Mouse (Mus musculus): ENCODE measurements around the gene Bloc1s3. TPM values are rescaled to one million over a fixed set of nuclear protein-coding genes. Genes with fewer than 3 reads are reported as not detected.
A peak's percentile ranks its signal among the peaks of the same experiment; 100 is the strongest.

Gene Bloc1s3
- polyA plus RNA-seq, 1 experiment from 2014 or later, result 5.4 TPM

DNA sequence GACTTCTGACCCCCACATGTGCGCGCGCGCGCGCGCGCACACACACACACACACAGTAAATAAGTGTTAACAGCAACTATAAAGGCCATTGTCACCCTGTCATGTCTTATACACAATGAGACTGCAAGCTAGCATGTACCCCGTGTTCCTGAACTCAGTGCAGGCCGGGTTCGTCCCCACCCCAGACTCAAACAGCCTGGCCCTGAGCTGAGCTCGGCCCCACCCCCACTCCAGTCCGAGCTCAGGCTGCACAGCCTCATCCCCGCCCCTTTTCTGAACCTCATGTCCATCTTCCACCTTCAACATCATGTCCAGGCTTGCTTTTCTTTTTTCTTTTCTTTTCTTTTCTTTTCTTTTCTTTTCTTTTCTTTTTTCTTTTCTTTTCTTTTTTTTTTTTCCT lies 37.9 kb downstream of the Bloc1s3 start:
- Histone ChIP-seq H3K9me3 (no peaks in the 10 kb centered on the region), H3K27me3 (peaks cover 77% of the 10 kb centered on the region), H3K36me3 (no peaks in the 10 kb centered on the region), H3K4me3 (no peak overlapping the region), H3K27ac (replicated peaks) (no peak overlapping the region), H3K9ac (replicated peaks) (no peak overlapping the region), H3K4me1 (peaks cover 11% of the 10 kb centered on the region; the same call in 1 of the 2 replicates), H3K4me2 (replicated peaks) (no peak overlapping the region)
- 11% methylated on average over 14 of the region's 14 CpGs for WGBS
- ATAC-seq (replicated peaks), result no peak

DNA sequence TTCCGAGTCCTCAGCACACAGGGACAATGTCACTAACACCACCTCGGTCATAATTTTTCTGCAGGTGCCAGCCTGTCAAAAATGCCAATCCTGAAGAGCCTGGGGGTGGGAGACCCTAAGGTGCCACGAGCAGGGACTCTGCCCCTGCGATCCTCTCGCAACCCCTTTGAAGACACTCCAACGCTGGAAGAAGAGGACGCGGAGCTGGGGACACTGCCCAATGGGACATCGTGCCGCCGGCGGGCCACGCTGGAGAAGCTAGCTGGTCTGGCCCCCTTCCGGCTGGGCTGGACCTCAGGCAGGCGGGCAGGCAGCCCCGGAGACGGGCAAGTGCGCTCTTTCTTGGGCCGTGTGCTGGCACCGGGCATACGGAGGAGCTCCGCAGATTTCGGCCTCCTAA lies 38.8 kb downstream of the Bloc1s3 start:
- peaks cover 75% of the 10 kb centered on the region for H3K27me3 ChIP-seq
- H3K4me2 ChIP-seq (replicated peaks), result no peak overlapping the region
- 21% methylated on average over 23 of the region's 23 CpGs for WGBS
- H3K9me3 ChIP-seq, result no peaks in the 10 kb centered on the region
- no peak overlapping the region for H3K9ac ChIP-seq (replicated peaks)
- H3K4me1 ChIP-seq, result peaks cover 7% of the 10 kb centered on the region; the same call in 1 of the 2 replicates
- H3K36me3 ChIP-seq, result no peaks in the 10 kb centered on the region
- no peak for ATAC-seq (replicated peaks)
- no peak overlapping the region for H3K4me3 ChIP-seq
- no peak overlapping the region for H3K27ac ChIP-seq (replicated peaks)

DNA sequence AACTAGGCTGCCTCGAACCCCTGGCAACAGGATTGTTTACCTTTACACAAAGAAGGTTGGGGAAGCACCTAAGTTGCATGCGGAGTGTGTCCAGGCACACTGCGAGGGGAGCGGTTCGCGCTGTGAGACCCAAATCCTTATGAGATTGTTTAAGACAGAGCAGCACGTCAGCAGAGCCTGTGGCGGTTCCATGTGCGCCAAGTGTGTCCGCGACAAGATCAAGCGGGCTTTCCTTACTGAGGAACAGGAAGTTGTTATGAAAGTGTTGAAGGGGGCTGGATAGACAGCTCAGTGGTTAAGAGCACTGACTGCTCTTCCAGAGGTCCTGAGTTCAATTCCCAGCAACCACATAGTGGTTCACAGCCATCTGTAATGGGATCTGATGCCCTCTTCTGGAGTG lies 39.9 kb downstream of the Bloc1s3 start:
- ATAC-seq (replicated peaks), result no peak
- WGBS, result 71% methylated on average over 12 of the region's 12 CpGs
- H3K9ac ChIP-seq (replicated peaks), result no peak overlapping the region
- no peak overlapping the region for H3K27ac ChIP-seq (replicated peaks)
- H3K4me1 ChIP-seq, result no peaks in the 10 kb centered on the region
- no peak overlapping the region for H3K4me3 ChIP-seq
- H3K4me2 ChIP-seq (replicated peaks), result no peak overlapping the region
- no peaks in the 10 kb centered on the region for H3K36me3 ChIP-seq
- H3K9me3 ChIP-seq, result no peaks in the 10 kb centered on the region
- peaks cover 70% of the 10 kb centered on the region for H3K27me3 ChIP-seq

DNA sequence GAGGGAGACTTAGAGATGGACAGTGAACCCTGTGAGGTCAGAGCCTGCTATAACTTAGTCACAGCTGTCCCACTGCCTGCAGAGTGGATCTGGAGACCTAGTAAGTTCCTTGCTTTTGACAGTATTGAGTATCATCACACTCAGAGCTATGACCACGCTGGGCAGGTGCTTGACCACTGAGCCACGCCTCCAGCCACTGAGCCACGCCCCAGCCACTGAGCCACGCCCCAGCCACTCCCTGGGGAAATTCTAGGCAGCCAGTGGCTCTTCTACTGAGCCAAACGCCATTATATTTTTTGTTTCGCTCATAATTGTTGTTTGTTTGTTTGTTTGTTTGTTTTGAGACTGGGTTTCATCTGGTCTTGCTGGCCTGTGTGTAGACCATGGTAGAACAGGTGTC lies 40.5 kb downstream of the Bloc1s3 start:
- H3K4me1 ChIP-seq, result no peaks in the 10 kb centered on the region
- no peak overlapping the region for H3K4me3 ChIP-seq
- H3K9ac ChIP-seq (replicated peaks), result no peak overlapping the region
- H3K27ac ChIP-seq (replicated peaks), result no peak overlapping the region
- H3K4me2 ChIP-seq (replicated peaks), result no peak overlapping the region
- 40% methylated on average over 6 of the region's 6 CpGs for WGBS
- ATAC-seq (replicated peaks), result no peak
- peaks cover 63% of the 10 kb centered on the region for H3K27me3 ChIP-seq
- H3K36me3 ChIP-seq, result no peaks in the 10 kb centered on the region
- no peaks in the 10 kb centered on the region for H3K9me3 ChIP-seq

DNA sequence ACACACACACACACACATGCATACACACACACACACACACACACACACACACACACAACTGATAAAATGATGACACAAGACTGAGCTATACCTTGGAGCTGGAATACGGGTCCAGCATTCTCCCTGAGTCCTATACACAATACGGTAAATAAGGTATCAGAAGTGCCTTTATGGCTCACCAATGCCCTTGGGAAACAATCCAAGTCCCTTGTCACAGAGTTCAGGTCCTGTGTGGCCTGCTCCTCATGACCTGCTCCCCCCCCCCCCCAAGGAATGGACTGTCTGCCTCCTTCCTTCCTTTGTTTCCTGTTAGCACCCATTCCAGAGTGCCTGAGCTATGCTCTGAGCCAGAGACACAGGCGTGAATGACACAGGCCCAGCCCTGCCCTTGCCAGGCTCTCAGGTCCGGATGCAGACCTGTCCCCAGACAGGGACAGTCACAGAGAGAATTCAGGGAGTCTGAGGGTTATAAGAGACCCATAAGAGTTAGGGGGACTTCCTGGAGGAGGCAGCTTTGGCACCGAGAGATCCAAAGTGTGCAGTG lies 41.5 kb downstream of the Bloc1s3 start:
- Histone ChIP-seq H3K4me3 (no peak overlapping the region), H3K27me3 (peaks cover 54% of the 10 kb centered on the region), H3K9ac (replicated peaks) (no peak overlapping the region), H3K36me3 (no peaks in the 10 kb centered on the region), H3K27ac (replicated peaks) (no peak overlapping the region), H3K4me1 (no peaks in the 10 kb centered on the region), H3K9me3 (no peaks in the 10 kb centered on the region), H3K4me2 (replicated peaks) (no peak overlapping the region)
- WGBS, result 63% methylated on average over 5 of the region's 5 CpGs
- ATAC-seq (replicated peaks), result no peak

DNA sequence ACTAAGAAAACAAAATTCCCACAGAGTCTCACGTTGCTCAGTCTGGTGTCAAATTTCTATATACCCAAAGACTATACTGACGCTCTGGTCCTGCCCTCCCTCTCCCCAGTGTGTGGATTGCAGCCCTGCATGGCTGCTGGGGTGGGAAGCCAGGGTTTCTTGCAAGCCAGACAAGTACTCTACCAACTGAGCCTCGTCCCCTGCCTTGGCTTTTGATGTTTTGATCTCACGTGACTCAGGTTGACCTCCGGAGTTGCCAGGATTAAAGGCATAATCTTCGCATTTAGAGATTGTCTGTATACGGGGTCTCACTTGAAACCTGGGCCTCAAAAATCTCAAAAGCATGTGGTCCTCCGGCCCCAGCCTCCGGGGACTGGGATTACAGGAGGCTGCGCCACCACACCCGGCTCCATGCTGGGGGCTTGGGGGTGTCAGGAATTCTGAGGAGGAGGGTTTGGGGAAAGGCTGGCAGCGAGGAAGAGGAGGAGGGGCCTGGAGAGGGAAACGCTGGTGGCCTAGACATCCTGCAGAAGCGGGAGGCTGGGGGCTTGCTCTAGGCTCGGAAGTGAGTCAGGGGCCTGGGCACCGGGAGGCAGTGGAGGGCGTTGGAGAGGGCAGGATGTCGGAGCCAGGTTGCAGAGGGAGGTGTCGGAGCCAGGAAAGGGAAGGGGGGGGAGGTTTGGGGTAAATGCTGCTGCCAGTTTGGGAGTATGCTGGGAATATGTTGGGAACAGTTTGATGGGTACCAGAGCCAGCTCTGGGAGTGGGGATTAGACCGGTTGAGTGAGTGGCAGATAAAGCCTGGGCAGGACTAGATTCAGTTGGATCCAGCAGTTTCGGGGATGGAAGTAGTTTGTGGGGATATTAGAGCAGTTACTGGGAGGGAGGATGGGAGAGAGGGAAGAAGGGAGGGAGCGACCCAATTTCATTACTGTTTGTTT lies 43.5 kb downstream of the Bloc1s3 start:
- WGBS, result 6% methylated on average over 22 of the region's 22 CpGs
- ATAC-seq (replicated peaks), result peak; percentile 24; the same call in 1 of the 2 replicates
- peaks cover 35% of the 10 kb centered on the region for H3K27me3 ChIP-seq

DNA sequence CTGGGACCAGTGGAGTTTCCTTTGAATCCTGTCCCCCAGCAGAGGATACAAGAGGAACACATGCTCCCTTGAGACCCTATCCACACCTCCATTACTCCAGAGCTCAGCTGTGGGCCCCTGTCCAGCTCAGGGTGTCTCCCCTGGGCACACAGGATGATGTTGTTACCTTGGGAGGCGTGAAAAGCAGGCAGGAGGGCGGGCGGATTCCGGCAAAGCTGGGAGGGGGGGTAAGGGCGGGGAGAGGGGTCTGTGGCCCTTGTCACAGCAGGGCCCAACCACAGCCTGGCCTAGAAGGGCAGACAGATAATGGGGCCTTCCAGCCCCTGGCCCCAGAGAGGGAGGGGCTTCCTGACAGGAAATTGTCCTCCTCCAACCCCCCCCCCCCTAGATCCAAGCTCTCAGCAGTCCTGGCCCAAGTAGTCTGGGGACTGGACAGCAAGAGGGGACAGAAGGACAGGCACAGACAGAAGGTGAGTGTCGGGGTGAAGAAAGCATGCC lies 45.2 kb downstream of the Bloc1s3 start, which contains the start of gene Exoc3l2:
Exoc3l2 (plus strand) TSS at position 448 of the 498 bp plus-strand sequence.
- Histone ChIP-seq H3K9me3 (no peaks in the 10 kb centered on the region), H3K36me3 (no peaks in the 10 kb centered on the region), H3K4me3 (no peak within 1 kb of the TSS), H3K9ac (replicated peaks) (no peak within 1 kb of the TSS), H3K27ac (replicated peaks) (no peak within 1 kb of the TSS), H3K4me1 (peaks cover 7% of the 10 kb centered on the region), H3K27me3 (peaks cover 21% of the 10 kb centered on the region), H3K4me2 (replicated peaks) (no peak within 1 kb of the TSS)
- ATAC-seq (replicated peaks), result no peak
- WGBS, result 24% methylated on average over 6 of the region's 6 CpGs

More for the DNA sequence above, 43.5 kb downstream of the Bloc1s3 start:
- Histone ChIP-seq H3K9me3 (no peaks in the 10 kb centered on the region), H3K4me1 (peaks cover 3% of the 10 kb centered on the region), H3K36me3 (no peaks in the 10 kb centered on the region), H3K4me3 (peak overlapping the region; percentile 9; the same call in 1 of the 2 replicates), H3K4me2 (replicated peaks) (peak overlapping the region; percentile 16; the same call in 1 of the 2 replicates), H3K9ac (replicated peaks) (0 out of 2 replicates have a peak overlapping the region, but pooled peaks have one; percentile 3), H3K27ac (replicated peaks) (no peak overlapping the region)

DNA sequence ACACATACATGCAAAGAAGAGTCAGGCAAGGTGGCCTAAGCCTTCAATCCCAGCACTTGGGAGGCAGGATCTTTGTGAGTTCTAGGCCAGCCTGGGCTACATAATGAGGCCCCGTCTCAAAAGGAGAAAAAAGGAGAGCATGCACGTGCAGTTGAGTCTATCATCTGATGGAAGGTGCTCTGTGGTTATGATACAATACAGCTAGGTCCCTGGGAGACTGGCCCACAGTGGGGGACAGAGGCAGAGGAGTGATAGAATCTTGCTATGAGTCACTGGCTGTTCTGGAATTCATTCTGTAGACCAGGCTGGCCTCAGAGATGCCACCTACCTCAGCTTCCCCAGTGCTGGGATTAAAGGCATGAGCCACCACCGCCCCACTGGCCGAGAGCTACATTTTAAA lies 45.7 kb downstream of the Bloc1s3 start:
- H3K4me3 ChIP-seq, result no peak overlapping the region
- H3K9me3 ChIP-seq, result no peaks in the 10 kb centered on the region
- H3K4me1 ChIP-seq, result peaks cover 10% of the 10 kb centered on the region
- ATAC-seq (replicated peaks), result no peak
- peaks cover 18% of the 10 kb centered on the region for H3K27me3 ChIP-seq
- WGBS, result 70% methylated on average over 4 of the region's 4 CpGs
- no peak overlapping the region for H3K4me2 ChIP-seq (replicated peaks)
- H3K27ac ChIP-seq (replicated peaks), result no peak overlapping the region
- H3K36me3 ChIP-seq, result no peaks in the 10 kb centered on the region
- no peak overlapping the region for H3K9ac ChIP-seq (replicated peaks)

DNA sequence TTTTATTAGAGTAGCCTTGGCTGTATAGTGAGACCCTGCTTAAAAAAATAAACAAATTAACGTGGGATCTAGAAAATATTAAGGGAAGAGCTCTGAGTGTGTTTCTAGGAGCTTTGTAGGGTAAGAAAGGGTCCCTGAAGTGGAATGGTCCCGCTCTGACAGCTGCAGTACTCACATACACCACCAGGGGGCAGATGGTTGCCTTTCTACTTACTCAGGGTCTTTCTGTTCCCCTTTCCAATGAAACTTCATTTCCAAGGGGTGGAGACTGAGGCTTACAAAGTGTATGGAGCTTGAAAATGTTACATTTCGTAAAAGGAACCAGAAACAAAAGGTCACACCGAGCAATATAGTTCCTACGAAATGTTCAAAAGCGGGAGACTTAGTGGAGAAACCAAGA lies 46.7 kb downstream of the Bloc1s3 start:
- Histone ChIP-seq H3K27ac (replicated peaks) (no peak overlapping the region), H3K9me3 (no peaks in the 10 kb centered on the region), H3K4me2 (replicated peaks) (no peak overlapping the region), H3K27me3 (peaks cover 12% of the 10 kb centered on the region), H3K4me3 (no peak overlapping the region; the same call in 1 of the 2 replicates), H3K36me3 (no peaks in the 10 kb centered on the region), H3K4me1 (peaks cover 20% of the 10 kb centered on the region), H3K9ac (replicated peaks) (no peak overlapping the region)
- no peak for ATAC-seq (replicated peaks)
- 4% methylated on average over 6 of the region's 6 CpGs for WGBS

DNA sequence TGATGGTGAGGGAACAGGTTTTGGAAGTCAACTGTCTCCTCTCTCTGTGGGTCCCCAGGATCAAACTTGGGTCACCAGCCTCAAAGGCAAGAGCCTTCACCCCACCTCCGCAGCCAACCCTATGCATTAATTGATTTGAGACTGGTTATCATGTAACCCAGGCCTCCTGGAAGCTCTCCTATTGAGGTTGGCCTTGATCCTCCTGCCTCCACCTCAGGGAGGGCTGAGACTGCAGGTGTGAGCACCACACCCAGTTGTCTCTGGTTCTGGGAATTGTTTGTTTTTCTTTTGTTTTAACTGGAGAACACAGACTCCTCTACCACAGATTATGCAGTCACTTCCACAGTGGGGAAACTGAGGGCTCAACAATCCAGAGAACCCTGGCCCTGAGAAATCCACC lies 47.7 kb downstream of the Bloc1s3 start:
- Histone ChIP-seq H3K9me3 (no peaks in the 10 kb centered on the region), H3K27ac (replicated peaks) (no peak overlapping the region), H3K4me3 (no peak overlapping the region), H3K4me2 (replicated peaks) (no peak overlapping the region), H3K4me1 (peaks cover 26% of the 10 kb centered on the region), H3K27me3 (0 out of 2 replicates have a peak, but pooled peaks cover 5% of the 10 kb centered on the region), H3K9ac (replicated peaks) (no peak overlapping the region), H3K36me3 (0 out of 2 replicates have a peak, but pooled peaks cover 4% of the 10 kb centered on the region)
- 88% methylated on average over 1 of the region's 1 CpGs for WGBS
- no peak for ATAC-seq (replicated peaks)

DNA sequence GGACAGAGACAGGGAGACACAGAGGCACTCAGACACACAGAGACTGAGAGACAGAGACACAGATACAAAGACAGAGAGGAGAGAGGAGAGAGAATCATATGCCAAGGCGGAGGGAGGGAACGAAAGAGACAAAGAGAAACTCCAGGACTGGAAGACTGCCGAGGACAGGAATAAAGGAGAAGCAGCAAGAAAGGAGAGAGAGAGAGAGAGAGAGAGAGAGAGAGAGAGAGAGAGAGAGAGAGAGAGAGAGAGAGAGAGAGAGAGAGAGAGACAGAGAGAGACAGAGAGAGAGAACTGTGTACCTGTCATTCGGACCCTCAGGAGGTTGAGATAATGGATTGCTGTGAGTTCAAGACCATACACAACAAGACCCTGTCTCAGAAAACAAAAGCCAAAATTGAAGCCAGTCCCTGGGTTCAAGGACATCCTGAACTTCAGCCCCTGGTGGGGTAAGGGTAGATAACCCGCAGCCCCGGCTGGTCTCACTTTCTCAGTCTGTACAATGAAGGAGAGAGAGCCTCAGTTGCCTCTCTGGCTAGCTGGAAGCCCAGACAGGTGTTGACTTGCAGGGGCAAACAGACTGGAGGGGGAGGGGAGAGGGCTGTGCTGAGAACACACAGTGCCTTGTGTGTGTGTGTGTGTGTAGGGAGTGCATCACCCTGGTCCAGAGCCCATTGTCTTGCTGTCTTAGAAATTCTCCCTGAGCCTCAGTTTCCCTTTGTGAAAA lies 48.9 kb downstream of the Bloc1s3 start:
- WGBS, result 18% methylated on average over 6 of the region's 6 CpGs
- no peaks in the 10 kb centered on the region for H3K27me3 ChIP-seq

More for the DNA sequence above, 48.9 kb downstream of the Bloc1s3 start:
- Histone ChIP-seq H3K9me3 (no peaks in the 10 kb centered on the region), H3K4me3 (peak overlapping the region; percentile 81), H3K4me1 (peaks cover 26% of the 10 kb centered on the region), H3K27ac (replicated peaks) (peak overlapping the region; percentile 88), H3K9ac (replicated peaks) (peak overlapping the region; percentile 75), H3K36me3 (0 out of 2 replicates have a peak, but pooled peaks cover 4% of the 10 kb centered on the region), H3K4me2 (replicated peaks) (peak overlapping the region; percentile 95)
- no peak for ATAC-seq (replicated peaks)
